Mouse (Mus musculus) right cerebral cortex, postnatal 36 days (tissue): ENCODE measurements around the gene H2-Eb2.

Source experiments
- DNase-seq, 2 experiments: peaks; one replicate each; pipeline ENCODE4 v3.0.0; 2022; ENCODE audit warnings: low spot score in 2 of 2, mixed read lengths in 1 of 2

Gene H2-Eb2

GRCm38 (mm10) chr17:34362954-34363546, 37.6 kb downstream of the H2-Eb2 start:
- DNase-seq: no peak

- DNase-seq: no peak
These were observed 38.3 kb downstream of the H2-Eb2 start for GRCm38 (mm10) chr17:34363676-34364310.

GRCm38 (mm10) chr17:34365031-34365430, 39.6 kb downstream of the H2-Eb2 start:
- no peak for DNase-seq

DNA sequence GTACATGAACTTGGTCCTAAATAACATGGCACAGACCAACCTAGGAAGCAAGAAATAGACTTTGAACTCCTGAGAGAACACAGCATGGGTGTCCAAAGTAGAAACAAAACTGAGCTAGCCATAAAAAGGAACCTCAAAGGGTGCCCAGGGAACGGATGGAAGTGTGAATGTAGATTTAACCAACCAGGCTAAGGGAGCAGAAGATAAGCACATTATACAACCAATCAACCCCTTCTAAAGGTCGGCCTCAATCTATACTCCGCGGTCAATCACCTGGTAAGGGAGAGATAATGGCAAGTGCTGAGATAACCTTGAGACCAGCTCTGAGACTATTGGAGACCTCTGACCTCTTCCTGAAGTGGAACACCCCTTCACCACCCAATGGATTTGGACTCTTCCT, 45.1 kb downstream of the H2-Eb2 start:
- DNase-seq: no peak

- DNase-seq: no peak
These were observed 47.7 kb downstream of the H2-Eb2 start for GRCm38 (mm10) chr17:34373055-34373709.

GRCm38 (mm10) chr17:34376847-34377246, 51.4 kb downstream of the H2-Eb2 start, which contains the start of gene Btnl1:
TSS of gene Btnl1 (plus strand) at chr17:34377132.
- no peak for DNase-seq

DNA sequence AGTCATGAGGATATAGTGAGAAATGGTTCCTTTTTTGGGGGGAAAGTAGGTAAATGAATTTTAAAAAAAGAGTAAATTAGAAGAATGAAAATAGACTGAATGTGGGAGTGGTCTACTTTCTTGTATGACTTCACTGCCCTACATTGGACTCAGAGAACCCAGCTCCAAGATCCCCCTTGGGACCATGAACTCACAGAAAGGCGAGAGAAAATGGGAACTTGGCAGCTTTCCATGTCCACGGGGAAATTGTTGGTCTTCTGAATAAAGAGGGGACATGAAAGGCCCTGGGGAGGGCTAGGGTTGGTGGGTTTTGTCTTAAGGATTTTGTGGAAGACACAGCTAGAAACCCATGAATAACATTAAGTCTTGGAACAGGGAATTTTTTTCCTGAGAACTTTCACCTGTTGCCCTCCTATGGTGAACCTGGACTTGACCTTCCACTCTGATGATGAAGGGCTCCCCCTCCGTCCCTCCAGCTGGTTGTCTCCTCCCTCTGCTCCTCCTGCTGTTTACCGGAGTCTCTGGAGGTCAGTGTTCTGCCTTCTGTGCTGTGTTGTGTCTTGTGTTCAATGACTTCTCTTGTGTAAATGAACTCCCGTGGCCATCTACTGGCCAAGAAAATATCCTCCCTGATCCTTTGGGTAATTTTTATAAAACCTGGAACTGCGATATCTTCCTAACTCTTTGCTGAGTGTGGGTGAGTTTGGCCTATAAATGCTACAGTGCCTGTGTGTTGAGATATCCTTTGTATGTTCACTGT, 52.2 kb downstream of the H2-Eb2 start:
- no peak for DNase-seq

DNA sequence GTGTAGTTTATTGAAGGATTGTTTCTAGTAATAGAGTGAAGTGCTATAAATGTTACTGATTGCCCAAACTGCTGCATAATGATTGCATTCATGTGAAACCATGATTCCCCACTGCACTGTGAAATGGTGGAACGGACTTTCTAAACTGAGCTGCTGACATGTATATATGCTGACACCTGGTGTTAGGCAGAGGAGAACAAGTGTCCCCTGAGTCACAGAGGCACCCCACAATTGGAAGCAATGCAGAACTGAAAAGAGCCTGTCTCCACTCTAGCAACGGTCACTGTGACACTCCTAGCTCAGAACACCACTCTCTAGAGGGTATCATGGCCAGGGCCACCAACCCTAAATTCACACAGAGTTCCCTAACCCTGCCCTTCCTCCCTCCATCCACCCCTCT, 53.3 kb downstream of the H2-Eb2 start:
- no peak for DNase-seq

GRCm38 (mm10) chr17:34379451-34379850, 54.0 kb downstream of the H2-Eb2 start:
- DNase-seq: no peak

DNA sequence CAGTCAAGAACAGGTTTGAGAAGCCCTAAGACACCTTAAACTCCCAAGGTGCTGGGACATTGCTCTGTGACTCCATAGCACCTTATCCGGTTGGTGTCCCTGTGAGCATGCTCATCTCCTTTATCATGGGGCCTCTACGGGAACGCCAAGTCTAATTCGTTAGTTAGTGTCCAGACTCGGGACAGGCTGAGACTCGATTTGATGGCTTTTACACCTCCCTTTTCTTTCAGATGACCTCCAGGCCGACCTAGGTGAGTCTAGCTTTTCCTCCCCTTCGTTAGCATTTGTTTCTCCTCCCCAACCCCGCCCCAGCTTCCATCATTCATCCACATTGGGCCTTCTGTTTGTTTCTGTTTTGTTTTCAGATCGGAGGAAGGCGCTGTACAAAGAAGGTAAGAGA, 56.4 kb downstream of the H2-Eb2 start:
- no peak for DNase-seq

DNA sequence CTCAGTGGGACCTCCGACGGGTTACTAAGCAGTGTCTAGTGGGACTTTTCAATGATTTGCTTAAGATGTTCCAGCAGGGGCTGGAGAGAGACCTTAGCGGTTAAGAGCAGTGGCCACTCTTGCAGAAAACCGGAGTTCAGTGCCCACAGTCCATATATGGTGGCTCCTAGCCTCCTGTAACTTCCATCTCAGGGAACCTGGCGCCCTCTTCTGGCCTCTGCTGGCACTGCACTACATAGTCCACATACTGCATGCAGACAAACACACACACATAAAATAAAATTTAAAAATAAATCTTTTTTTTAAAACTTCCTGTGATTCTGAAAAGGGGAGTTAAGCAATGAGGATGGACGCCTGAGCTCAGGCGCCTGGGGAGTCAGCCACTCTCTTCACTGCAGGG, 57.7 kb downstream of the H2-Eb2 start:
- DNase-seq: no peak

DNA sequence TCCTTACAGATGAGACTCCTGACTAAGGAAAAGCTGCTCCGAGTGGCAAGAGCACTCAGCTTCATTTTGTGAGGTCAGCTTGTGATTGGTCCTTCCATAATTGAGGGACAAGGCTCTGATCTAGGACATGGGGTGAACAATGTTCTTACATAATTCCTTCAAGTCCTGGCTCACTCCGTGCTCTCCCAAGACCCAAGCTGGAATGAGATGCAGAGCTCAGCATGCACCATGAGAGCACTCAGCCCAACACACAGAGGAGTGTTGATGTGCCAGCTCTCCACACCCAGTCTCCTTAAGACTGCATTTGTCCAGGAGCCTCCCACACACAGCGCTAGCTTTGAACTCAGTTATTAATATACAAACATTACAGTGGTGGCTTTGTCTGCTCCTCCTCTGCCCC, 59.2 kb downstream of the H2-Eb2 start:
- DNase-seq: no peak

- DNase-seq: no peak
These were observed 61.2 kb downstream of the H2-Eb2 start for GRCm38 (mm10) chr17:34386656-34387055.

GRCm38 (mm10) chr17:34388513-34388912, 63.0 kb downstream of the H2-Eb2 start:
- no peak for DNase-seq
